Mouse (Mus musculus) C3H10T1/2 (cell line): Measurements from ENCODE around the gene Pip4k2a. TPM values are rescaled to one million over a fixed set of nuclear protein-coding genes. Genes with fewer than 3 reads are reported as not detected.

ENCODE experiments used
- polyA plus RNA-seq, 2 experiments: library from polyadenylated mRNA; unstranded; fragments of >200 nt; fragmentation: generic; extraction: Trizol; gene quantifications; one replicate each; pipeline ENCODE4 v1.2.1; 2012; ENCODE audit warnings: missing spikeins in 2 of 2

Pip4k2a gene
- polyA plus RNA-seq, result 1 to 10 TPM in 1 of 2 experiments, under 1 TPM in 1; 0.62 to 5.5 TPM

GRCm38 (mm10) chr2:18998054-18998478 is at the start of gene Pip4k2a, which contains the start of gene 4930426L09Rik:
TSS of gene Pip4k2a (minus strand) at chr2:18998126.
TSS of gene 4930426L09Rik (plus strand) at chr2:18998343.

Other genes starting within 250 kb of the Pip4k2a start
- gene 4930426L09Rik, start 217 bp upstream of the Pip4k2a start, polyA plus RNA-seq, result under 1 TPM; 0.14 to 0.55 TPM
- gene Armc3, start 201.2 kb upstream of the Pip4k2a start, polyA plus RNA-seq, result under 1 TPM in 1 of 2 experiments, not detected in 1; 0.01 TPM